Mouse (Mus musculus): ENCODE data around the gene Ric8b. TPM values are rescaled to one million over a fixed set of nuclear protein-coding genes. Genes with fewer than 3 reads are reported as not detected.

The Ric8b gene
- polyA plus RNA-seq, 1 experiment = 12.9 TPM

DNA sequence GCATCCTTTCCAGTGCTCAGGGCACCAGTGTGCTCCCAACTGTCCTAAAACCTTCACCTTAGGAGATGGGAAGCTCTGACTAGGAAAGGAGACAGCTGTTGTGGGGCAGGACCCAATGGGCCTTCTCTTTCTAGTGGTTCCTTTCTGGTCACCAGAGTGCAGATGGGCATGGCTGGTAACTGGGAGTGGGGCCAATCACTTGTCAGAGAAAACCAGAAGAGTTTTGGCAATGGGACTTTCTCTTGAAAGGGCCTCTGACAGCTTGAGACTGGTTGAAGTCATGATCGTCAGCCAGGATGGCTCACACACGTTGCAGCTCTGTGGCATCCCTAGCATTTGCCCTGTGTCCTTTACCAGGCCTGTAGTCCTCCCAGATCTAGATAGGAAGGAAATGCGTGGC, 9.4 kb upstream of the Ric8b start:
- no peak for DNase-seq
- 80% methylated on average over 3 of the region's 3 CpGs for whole genome bisulfite sequencing

DNA sequence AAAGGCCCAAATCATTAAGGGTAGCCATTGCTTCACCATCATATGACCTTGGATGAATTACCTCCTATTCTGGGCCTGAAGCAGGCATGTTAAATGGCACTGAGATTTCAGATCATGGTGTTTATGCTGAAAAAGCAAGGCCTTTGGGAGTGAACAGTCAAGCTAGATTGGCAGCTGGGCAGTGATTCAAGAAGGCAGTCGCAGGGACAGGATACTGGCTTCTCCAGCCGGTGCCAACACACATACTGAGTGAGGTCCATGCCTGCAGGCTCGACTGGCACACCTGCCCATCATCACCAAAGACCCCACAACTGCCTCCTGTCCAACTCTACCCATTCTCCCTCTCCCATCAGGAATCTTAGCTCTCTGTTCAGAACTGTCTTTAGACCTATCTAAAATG, 8.9 kb upstream of the Ric8b start:
- Histone ChIP-seq H3K4me3 (replicated peaks; ENCODE audit: extremely low read depth, low read depth, low read length) (no peak overlapping the region), H3K4me1 (ENCODE audit: control insufficient read depth, insufficient read depth, low read length) (no peaks in the 10 kb centered on the region)
- 83% methylated on average over 3 of the region's 3 CpGs for WGBS
- TF ChIP-seq POLR2A (IDR thresholded peaks at IDR 0.05; ENCODE audit: borderline replicate concordance, extremely low read depth, low read depth, low read length) (no peak), CTCF (IDR thresholded peaks at IDR 0.05; ENCODE audit: insufficient read depth, low read length) (no peak)
- DNase-seq = no peak

More for the DNA sequence above, 9.4 kb upstream of the Ric8b start:
- TF ChIP-seq CTCF (IDR thresholded peaks at IDR 0.05; ENCODE audit: insufficient read depth, low read length) = no peak
- no peak for TF ChIP-seq POLR2A (IDR thresholded peaks at IDR 0.05; ENCODE audit: borderline replicate concordance, extremely low read depth, low read depth, low read length)
- Histone ChIP-seq H3K4me1 (ENCODE audit: control insufficient read depth, insufficient read depth, low read length) (no peaks in the 10 kb centered on the region), H3K4me3 (replicated peaks; ENCODE audit: extremely low read depth, low read depth, low read length) (no peak overlapping the region)

DNA sequence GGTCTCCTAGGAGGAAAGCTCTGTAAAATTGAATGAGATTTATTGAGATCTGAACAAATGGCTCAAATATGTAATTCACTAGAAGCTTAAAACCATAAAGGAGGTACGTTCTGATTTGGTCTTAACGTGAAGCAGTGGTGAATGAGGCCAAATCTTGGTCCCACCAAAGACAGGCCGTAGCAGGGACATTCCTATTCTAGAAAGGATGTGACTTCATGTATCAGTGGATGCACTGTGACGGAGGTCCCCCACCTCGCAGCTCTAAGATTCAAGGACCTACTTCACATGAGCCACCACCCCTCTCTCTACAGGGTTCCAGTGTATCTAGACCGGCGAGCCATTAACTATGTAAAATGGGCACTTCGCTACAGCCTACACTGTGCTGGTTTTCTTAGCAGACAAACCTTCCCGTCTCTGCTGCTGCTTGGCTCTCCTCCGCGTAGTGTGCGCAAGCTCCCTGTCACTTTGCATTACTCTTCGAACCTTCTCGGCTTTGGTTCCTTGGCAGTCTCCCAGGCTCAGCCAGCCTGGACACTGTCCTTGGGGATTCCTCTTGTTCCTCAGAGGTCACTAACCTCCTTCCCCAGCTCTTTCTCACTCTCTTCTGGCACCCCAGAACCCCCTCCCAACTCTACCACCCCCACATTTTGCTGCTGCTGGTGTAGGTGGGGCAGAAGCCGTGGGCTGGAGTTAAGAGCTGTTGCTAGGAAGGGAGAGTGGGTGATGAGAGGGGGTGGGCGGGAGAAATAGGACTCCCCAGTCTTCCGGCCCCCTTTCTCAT, 8.2 kb upstream of the Ric8b start:
- H3K4me1 ChIP-seq (ENCODE audit: control insufficient read depth, insufficient read depth, low read length) = no peaks in the 10 kb centered on the region
- TF ChIP-seq POLR2A (IDR thresholded peaks at IDR 0.05; ENCODE audit: borderline replicate concordance, extremely low read depth, low read depth, low read length) (no peak), CTCF (IDR thresholded peaks at IDR 0.05; ENCODE audit: insufficient read depth, low read length) (no peak)
- WGBS = 82% methylated on average over 17 of the region's 17 CpGs
- H3K4me3 ChIP-seq (replicated peaks; ENCODE audit: extremely low read depth, low read depth, low read length) = no peak overlapping the region
- no peak for DNase-seq

DNA sequence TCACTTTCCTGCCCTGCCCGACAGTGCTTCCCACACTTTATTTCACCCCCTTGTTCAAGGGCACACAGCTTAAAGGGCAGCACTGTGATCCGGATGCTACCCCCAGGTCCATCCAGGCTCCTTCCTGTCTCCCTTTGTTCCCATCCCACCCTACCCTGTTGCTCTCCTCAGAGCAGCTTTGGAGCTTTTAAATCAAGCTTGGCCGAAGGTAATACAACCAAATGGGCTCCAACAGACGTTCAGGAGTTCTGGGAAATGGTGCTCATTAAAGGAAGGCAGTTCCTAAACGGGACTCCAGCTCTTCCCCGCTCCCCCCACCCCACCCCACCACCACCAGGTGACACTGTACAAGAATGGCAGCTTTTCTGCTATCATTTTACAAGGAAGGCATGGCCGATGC, 7.2 kb upstream of the Ric8b start:
- Histone ChIP-seq H3K4me1 (ENCODE audit: control insufficient read depth, insufficient read depth, low read length) (no peaks in the 10 kb centered on the region), H3K4me3 (replicated peaks; ENCODE audit: extremely low read depth, low read depth, low read length) (no peak overlapping the region)
- TF ChIP-seq CTCF (IDR thresholded peaks at IDR 0.05; ENCODE audit: insufficient read depth, low read length) (no peak), POLR2A (IDR thresholded peaks at IDR 0.05; ENCODE audit: borderline replicate concordance, extremely low read depth, low read depth, low read length) (no peak)
- no peak for DNase-seq
- 64% methylated on average over 7 of the region's 7 CpGs for WGBS

DNA sequence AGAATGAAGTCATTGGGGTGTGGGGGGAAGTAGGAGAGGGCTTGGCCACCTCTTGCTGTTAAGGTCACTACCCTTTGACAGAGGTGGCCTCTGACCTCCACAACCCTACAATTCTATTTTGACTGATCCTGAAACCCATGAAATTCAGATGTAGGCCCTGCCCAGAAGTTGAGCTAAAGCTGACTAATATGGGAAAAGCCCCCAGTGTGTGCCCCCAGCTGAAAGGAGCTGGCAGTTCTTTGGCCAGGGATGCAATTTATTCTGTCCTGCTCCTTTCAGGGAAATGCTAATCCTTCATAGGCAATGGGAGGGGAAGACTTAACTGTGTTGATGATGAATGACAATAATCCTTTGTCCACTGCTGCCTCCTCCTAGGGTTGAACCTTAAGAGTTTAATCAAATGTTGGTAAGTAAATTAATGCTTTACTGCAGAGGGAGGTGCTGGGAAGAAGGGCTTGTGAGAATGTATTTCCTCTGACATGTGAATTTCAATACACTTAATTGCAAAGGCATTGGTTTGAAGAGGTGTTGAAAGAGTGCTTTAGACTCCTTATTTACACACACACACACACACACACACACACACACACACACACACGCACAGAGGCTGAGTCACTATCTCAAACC, 6.5 kb upstream of the Ric8b start:
- no peaks in the 10 kb centered on the region for H3K4me1 ChIP-seq (ENCODE audit: control insufficient read depth, insufficient read depth, low read length)
- H3K4me3 ChIP-seq (replicated peaks; ENCODE audit: extremely low read depth, low read depth, low read length) = no peak overlapping the region
- WGBS = 60% methylated on average over 1 of the region's 1 CpGs
- TF ChIP-seq CTCF (IDR thresholded peaks at IDR 0.05; ENCODE audit: insufficient read depth, low read length) (no peak), POLR2A (IDR thresholded peaks at IDR 0.05; ENCODE audit: borderline replicate concordance, extremely low read depth, low read depth, low read length) (no peak)
- DNase-seq = no peak

DNA sequence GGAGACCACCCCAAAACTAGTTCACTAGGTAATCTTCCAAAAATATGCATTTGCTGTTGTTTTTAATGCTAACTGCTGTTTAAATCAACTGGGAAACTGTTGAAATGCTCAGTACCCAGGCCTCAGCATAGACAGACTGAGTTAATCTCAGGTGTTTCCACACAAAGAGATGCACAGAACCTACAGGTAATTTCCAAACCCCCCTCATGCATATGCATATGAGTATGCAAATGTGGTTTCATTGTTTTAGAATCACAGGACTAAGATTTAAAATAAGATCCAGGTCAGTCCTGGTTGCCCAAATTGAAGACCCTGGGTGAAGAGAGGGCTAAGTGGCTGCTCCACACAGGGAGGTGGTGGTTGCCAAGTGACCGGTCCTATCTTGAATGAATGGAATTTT, 4.3 kb upstream of the Ric8b start:
- TF ChIP-seq CTCF (IDR thresholded peaks at IDR 0.05; ENCODE audit: insufficient read depth, low read length) (no peak), POLR2A (IDR thresholded peaks at IDR 0.05; ENCODE audit: borderline replicate concordance, extremely low read depth, low read depth, low read length) (no peak)
- Histone ChIP-seq H3K4me3 (replicated peaks; ENCODE audit: extremely low read depth, low read depth, low read length) (no peak overlapping the region), H3K4me1 (ENCODE audit: control insufficient read depth, insufficient read depth, low read length) (peaks cover 2% of the 10 kb centered on the region; the same call in 1 of the 2 replicates)
- 72% methylated on average over 1 of the region's 1 CpGs for WGBS
- DNase-seq = no peak

DNA sequence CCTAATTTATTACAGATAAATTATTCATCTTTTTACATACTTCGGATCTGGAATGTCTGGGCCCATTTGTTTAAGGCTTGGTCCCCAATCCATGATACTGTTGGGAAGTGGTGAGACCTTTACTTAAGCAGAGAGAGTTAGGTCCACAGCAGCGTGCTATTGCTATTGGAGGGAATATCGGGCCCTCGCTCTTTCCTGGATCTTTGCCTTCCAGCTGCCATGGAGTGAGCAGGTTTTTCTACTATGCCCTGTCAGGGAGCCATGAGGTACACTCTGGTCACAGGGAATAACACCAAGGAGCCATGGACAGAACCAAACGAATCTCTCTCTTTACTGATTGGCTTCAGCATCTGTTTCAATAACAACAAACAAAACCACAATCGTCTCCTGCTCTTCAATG, 1.9 kb upstream of the Ric8b start:
- WGBS = 79% methylated on average over 6 of the region's 6 CpGs
- DNase-seq = no peak
- H3K4me3 ChIP-seq (replicated peaks; ENCODE audit: extremely low read depth, low read depth, low read length) = no peak overlapping the region

DNA sequence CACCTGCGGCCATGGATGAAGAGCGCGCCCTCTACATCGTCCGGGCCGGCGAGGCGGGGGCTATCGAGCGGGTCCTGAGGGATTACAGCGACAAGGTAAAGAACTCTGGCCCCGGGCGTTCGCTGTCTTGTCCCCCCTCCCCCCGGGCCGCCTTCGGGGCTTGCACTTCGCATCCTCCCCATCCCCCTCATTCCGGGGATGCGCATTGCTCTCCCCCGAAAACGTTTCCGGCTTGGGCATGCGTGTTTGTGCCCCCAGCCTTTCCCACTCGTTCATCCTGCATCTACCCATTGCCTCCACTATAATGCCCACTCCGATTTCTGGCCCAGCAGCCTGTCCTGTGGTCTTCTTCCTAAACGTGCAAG, 297 bp downstream of the Ric8b start:
- peak overlapping the region; percentile 74 for H3K4me3 ChIP-seq (replicated peaks; ENCODE audit: extremely low read depth, low read depth, low read length)
- TF ChIP-seq CTCF (IDR thresholded peaks at IDR 0.05; ENCODE audit: insufficient read depth, low read length) = no peak
- no peak for TF ChIP-seq POLR2A (IDR thresholded peaks at IDR 0.05; ENCODE audit: borderline replicate concordance, extremely low read depth, low read depth, low read length)
- peaks cover 7% of the 10 kb centered on the region; the same call in 1 of the 2 replicates for H3K4me1 ChIP-seq (ENCODE audit: control insufficient read depth, insufficient read depth, low read length)
- DNase-seq = no peak
- WGBS = 1% methylated on average over 27 of the region's 27 CpGs

More for the DNA sequence above, 1.9 kb upstream of the Ric8b start:
- peaks cover 7% of the 10 kb centered on the region; the same call in 1 of the 2 replicates for H3K4me1 ChIP-seq (ENCODE audit: control insufficient read depth, insufficient read depth, low read length)
- TF ChIP-seq CTCF (IDR thresholded peaks at IDR 0.05; ENCODE audit: insufficient read depth, low read length) (no peak), POLR2A (IDR thresholded peaks at IDR 0.05; ENCODE audit: borderline replicate concordance, extremely low read depth, low read depth, low read length) (no peak)

DNA sequence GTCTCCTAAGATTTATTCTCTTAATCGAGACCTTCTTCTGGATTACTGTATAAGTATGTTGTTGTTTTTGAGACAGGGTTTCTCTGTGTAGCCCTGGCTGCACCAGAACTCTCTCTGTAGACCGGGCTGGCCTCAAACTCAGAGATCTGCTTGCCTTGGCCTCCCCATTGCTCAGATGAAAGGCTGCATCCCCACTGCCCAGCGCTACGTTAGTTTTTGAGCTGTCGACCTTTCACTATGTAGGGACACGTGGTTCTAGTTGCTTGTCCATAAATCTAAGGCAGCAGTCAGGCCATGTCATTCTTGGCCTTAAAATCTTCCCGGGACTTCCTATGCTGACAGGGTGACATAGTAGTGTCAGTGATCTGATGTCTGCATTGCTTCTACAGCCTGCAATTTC, 8.9 kb downstream of the Ric8b start:
- TF ChIP-seq CTCF (IDR thresholded peaks at IDR 0.05; ENCODE audit: insufficient read depth, low read length) (no peak), POLR2A (IDR thresholded peaks at IDR 0.05; ENCODE audit: borderline replicate concordance, extremely low read depth, low read depth, low read length) (no peak)
- H3K4me1 ChIP-seq (ENCODE audit: control insufficient read depth, insufficient read depth, low read length) = no peaks in the 10 kb centered on the region
- no peak for DNase-seq
- 76% methylated on average over 7 of the region's 7 CpGs for WGBS
- H3K4me3 ChIP-seq (replicated peaks; ENCODE audit: extremely low read depth, low read depth, low read length) = no peak overlapping the region

DNA sequence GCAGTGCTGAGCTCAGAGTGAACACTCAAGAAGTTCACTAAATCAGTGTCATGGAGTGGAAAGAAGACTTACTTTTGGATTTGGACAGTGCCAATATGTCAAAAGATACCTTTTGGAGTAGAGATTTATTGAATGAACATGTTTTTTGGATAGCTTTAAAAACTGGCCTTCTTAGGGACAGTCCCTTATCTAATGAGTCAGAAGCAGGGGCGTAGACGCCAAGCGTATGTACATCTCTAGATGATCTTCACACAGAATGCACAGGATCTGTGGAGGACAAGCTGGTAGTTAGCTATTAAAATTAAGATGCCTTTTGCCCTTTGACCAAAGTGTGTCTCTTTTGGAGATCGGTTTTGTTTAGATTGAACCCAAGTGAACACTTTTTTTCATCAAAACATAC, 9.5 kb downstream of the Ric8b start:
- no peaks in the 10 kb centered on the region for H3K4me1 ChIP-seq (ENCODE audit: control insufficient read depth, insufficient read depth, low read length)
- WGBS = 86% methylated on average over 4 of the region's 4 CpGs
- no peak overlapping the region for H3K4me3 ChIP-seq (replicated peaks; ENCODE audit: extremely low read depth, low read depth, low read length)
- no peak for DNase-seq
- TF ChIP-seq CTCF (IDR thresholded peaks at IDR 0.05; ENCODE audit: insufficient read depth, low read length) = no peak
- no peak for TF ChIP-seq POLR2A (IDR thresholded peaks at IDR 0.05; ENCODE audit: borderline replicate concordance, extremely low read depth, low read depth, low read length)

All from lung, adult 2 months (tissue).